Mouse (Mus musculus): Measurements from ENCODE around the gene Kcnj15. TPM values are rescaled to one million over a fixed set of nuclear protein-coding genes. Genes with fewer than 3 reads are reported as not detected.
A peak's percentile ranks its signal among the peaks of the same experiment; 100 is the strongest.

Kcnj15 gene
- polyA plus RNA-seq, 1 experiment from 2014 or later: 0.51 TPM

DNA sequence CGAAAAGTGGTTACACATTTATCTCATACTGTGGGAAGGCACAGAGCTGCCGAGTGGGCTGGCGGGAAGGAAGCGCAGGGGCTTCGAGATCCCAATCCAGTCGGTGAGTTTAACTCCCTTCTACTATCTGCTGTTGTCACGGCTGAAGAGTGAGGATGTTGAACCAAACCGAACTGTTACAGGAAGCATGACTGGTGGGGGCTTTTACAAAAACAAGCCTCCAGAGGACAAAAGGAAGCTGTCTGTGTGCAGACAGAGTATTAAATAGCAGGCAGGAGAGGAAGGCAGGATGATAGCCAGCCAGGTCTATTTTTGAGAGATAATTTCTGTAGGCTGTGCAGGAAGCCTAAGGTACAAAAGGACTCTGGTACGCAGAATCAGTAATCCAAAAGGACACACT lies 46.3 kb downstream of the Kcnj15 start:
- Histone ChIP-seq H3K27ac (no peak overlapping the region), H3K4me1 (no peaks in the 10 kb centered on the region), H3K36me3 (no peaks in the 10 kb centered on the region), H3K4me2 (replicated peaks) (no peak overlapping the region), H3K9ac (no peak overlapping the region), H3K9me3 (no peaks in the 10 kb centered on the region), H3K27me3 (no peaks in the 10 kb centered on the region), H3K4me3 (no peak overlapping the region)
- WGBS: 54% methylated on average over 9 of the region's 9 CpGs
- no peak for ATAC-seq (ENCODE audit: insufficient number of reproducible peaks, insufficient read depth, low FRiP score, low TSS enrichment)

DNA sequence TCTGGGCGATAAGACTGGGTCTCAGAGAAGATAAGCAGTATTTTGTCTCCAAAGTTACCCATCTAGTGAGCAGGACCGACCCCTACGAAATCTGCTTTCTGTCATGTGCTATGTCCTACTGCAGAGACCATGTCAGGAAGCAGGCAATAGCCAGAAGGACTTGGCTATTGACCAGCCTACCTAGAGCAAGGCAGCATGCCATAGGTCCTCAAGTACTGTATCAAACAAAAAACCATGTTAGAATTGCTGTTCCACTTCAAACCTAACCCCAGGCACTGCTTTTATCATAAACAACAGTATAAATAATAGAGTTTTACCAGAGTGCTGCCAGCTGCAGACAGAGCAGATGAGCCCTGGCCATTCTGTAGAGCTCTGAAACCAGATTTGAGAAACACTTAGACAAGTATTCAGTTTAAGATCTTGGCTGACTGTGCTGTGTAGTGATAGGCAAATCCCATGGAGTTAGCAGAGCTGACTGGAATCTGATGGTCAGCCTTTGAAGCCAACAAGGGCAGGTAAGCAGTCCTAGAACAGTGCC lies 50.5 kb downstream of the Kcnj15 start:
- no peaks in the 10 kb centered on the region for H3K27me3 ChIP-seq
- no peaks in the 10 kb centered on the region for H3K36me3 ChIP-seq
- no peak overlapping the region for H3K9ac ChIP-seq
- no peak overlapping the region for H3K27ac ChIP-seq
- no peak overlapping the region for H3K4me2 ChIP-seq (replicated peaks)
- no peaks in the 10 kb centered on the region for H3K9me3 ChIP-seq
- no peak overlapping the region for H3K4me3 ChIP-seq
- 90% methylated on average over 3 of the region's 3 CpGs for WGBS
- no peaks in the 10 kb centered on the region for H3K4me1 ChIP-seq
- ATAC-seq (ENCODE audit: insufficient number of reproducible peaks, insufficient read depth, low FRiP score, low TSS enrichment): no peak

DNA sequence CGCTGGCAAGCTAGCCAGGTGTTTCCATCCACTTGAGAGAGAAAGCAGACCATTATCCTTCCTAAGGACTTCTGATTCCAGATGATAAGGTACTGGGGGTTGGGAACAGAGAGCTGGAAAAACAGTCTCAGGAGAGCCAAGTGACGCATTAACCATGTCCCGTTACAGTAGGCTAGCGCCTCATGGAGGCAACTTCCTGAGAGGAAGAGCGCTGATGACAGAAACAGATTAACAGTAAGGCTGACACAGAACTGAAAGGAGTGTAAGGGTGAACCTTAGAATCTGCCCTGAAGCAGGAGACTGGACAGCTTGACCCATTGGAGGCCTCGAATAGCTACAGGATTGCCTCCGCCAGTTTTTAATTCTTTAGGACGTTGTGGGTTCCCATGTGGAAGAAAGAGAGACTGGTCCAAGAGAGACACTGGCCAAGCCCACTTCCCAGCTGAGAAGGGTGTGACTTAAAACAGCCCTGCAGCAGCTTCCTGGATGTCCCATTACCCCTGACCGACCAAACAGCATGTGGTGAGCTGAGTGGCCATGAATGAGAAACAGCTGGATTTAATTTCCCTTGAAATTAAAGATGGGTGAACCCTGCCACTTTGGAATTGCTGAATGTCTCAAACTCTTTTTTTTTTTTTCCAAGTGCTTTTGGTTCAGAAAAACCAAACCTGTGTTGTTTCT lies 64.7 kb downstream of the Kcnj15 start:
- Histone ChIP-seq H3K9me3 (no peaks in the 10 kb centered on the region), H3K27ac (no peak overlapping the region), H3K4me3 (no peak overlapping the region), H3K27me3 (no peaks in the 10 kb centered on the region), H3K4me1 (peaks cover 5% of the 10 kb centered on the region; the same call in 1 of the 2 replicates), H3K36me3 (no peaks in the 10 kb centered on the region), H3K4me2 (replicated peaks) (no peak overlapping the region), H3K9ac (no peak overlapping the region)
- WGBS: 31% methylated on average over 9 of the region's 9 CpGs
- ATAC-seq (ENCODE audit: insufficient number of reproducible peaks, insufficient read depth, low FRiP score, low TSS enrichment): no peak

DNA sequence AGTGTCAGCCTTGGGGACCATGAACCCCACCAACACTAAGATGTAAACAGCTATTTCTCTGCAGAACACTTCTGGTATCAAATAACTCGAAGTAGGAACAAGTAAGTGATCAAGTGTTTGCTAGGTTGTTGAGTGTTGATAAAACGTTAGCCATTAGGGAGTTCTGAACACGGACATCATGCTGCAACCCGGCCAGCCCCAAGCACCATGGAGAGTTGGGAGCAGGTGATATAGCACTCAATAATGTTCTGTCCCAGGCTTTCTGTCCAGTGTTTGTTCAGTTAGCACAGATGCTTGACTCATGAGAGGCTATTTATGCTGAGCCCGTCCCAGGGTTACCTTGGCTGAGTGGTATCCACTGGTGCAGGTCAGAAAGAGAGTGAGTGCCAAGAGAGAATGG lies 74.8 kb downstream of the Kcnj15 start:
- 89% methylated on average over 5 of the region's 5 CpGs for WGBS
- Histone ChIP-seq H3K27me3 (no peaks in the 10 kb centered on the region), H3K36me3 (no peaks in the 10 kb centered on the region), H3K4me2 (replicated peaks) (no peak overlapping the region), H3K4me3 (no peak overlapping the region), H3K4me1 (no peaks in the 10 kb centered on the region), H3K9ac (no peak overlapping the region), H3K27ac (no peak overlapping the region), H3K9me3 (no peaks in the 10 kb centered on the region)
- ATAC-seq (ENCODE audit: insufficient number of reproducible peaks, insufficient read depth, low FRiP score, low TSS enrichment): no peak

DNA sequence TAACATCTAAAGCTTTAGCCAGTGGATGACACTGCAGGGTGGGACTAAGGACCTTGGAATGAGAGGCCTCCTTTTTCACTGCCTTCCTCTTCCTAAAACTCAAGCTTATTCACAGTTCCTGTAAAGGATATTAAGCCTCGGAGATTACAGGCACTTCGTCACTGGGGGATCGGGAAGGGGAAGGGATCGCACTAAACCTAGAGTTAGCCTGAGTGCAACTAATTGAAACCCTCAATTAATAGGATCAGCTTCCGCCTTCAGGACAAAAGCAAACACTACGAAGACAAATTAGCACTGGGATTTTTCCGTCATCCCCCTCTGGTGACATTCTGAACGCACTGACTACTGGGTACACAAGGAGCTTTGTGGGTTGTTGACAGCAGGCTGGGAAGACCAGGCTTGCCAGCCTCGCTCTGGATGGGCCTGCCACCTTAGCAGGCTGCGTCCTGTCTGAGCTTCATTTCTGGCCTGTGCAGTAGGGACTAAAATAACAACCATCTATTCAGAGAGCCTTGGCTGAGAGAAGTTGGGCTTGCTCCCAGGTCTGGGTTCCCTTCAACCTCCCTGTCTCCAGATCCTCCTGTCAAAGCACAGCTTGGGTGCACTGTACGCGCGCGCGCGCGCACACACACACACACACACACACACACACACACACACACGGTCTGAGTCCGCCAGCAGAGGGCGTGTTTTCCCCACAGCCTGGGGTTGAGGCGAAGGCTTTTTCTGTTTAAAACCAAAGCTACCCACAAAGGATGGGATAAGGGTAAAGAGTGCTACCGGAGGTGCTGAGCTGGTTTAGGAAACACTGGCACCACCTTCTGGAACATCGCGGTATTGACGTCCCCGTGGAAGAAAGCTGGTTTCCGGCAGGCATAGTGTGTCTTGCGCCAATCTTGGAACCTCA lies 83.8 kb downstream of the Kcnj15 start:
- 0 out of 2 replicates have a peak, but pooled peaks cover 10% of the 10 kb centered on the region for H3K4me1 ChIP-seq
- H3K9ac ChIP-seq: no peak overlapping the region
- no peaks in the 10 kb centered on the region for H3K9me3 ChIP-seq
- WGBS: 22% methylated on average over 28 of the region's 28 CpGs
- no peaks in the 10 kb centered on the region for H3K36me3 ChIP-seq
- H3K4me2 ChIP-seq (replicated peaks): peak overlapping the region; percentile 14
- H3K4me3 ChIP-seq: no peak overlapping the region
- no peak overlapping the region for H3K27ac ChIP-seq
- peaks cover 6% of the 10 kb centered on the region; the same call in 1 of the 2 replicates for H3K27me3 ChIP-seq
- ATAC-seq (ENCODE audit: insufficient number of reproducible peaks, insufficient read depth, low FRiP score, low TSS enrichment): peak; percentile 86

DNA sequence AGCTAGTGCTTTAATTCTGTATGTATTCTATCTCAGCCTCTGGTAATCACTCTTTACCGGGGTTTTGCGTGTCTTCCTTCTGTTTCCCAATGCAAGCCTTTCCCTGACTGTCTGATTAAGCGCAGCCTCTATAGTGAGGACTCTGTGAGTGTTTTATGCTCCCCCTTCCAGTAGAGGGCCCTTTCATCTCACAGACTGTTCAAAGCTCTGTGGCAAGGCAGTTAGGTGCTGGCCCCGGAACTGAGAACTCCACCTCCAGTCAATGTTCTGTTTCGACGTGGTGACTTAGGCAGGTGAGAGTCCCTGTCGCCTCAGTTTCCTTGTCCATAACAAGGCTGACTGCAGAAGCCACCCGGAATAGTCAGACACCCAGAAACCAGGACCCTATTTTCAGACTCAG lies 84.7 kb downstream of the Kcnj15 start:
- Histone ChIP-seq H3K27me3 (peaks cover 6% of the 10 kb centered on the region; the same call in 1 of the 2 replicates), H3K4me2 (replicated peaks) (no peak overlapping the region), H3K9me3 (no peaks in the 10 kb centered on the region), H3K9ac (no peak overlapping the region), H3K4me1 (0 out of 2 replicates have a peak, but pooled peaks cover 15% of the 10 kb centered on the region), H3K27ac (no peak overlapping the region), H3K4me3 (no peak overlapping the region), H3K36me3 (no peaks in the 10 kb centered on the region)
- ATAC-seq (ENCODE audit: insufficient number of reproducible peaks, insufficient read depth, low FRiP score, low TSS enrichment): no peak
- 73% methylated on average over 8 of the region's 8 CpGs for WGBS

DNA sequence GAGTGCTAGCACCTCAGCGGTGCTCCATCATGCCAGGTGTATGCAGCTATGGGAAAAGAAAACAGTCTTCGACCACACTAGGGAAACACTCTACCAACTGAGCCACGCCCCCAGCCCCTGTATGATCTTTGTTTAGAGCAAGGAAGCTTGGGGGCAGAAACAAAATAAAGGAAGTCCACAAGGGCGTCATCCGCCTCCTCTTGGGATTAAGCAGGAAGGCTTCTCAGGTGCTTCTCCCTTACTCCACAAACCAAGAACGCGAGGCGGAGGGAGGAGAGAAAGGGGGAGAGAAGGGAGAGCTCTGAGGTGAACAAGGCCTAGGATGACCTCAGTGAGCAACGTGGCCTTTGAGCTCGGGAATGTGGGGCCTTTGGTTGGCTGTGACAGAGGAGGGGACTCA lies 87.6 kb downstream of the Kcnj15 start:
- no peak overlapping the region for H3K4me3 ChIP-seq
- 0 out of 2 replicates have a peak, but pooled peaks cover 18% of the 10 kb centered on the region for H3K4me1 ChIP-seq
- no peaks in the 10 kb centered on the region for H3K36me3 ChIP-seq
- H3K9ac ChIP-seq: no peak overlapping the region
- no peak for ATAC-seq (ENCODE audit: insufficient number of reproducible peaks, insufficient read depth, low FRiP score, low TSS enrichment)
- WGBS: 61% methylated on average over 10 of the region's 10 CpGs
- H3K4me2 ChIP-seq (replicated peaks): no peak overlapping the region
- no peaks in the 10 kb centered on the region for H3K9me3 ChIP-seq
- peaks cover 6% of the 10 kb centered on the region; the same call in 1 of the 2 replicates for H3K27me3 ChIP-seq
- H3K27ac ChIP-seq: no peak overlapping the region

DNA sequence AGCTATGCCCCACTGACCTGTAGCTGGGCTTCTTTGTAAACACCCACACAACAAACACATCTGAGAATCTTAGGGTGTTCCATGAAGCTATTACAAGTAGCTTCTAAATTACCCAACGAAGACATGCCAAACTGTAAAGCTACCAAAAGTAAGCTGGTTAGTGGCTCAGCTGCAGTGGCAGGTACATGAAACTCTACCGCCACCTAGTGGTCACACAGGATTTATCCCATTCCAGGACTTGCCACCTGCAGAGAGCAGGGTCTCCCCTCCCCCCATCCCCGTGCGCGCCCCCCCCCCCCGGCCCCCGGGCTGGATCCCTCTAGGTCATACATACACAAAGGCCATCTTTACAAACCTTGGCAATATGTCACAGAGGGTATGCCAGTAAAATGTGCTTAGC lies 88.5 kb downstream of the Kcnj15 start:
- ATAC-seq (ENCODE audit: insufficient number of reproducible peaks, insufficient read depth, low FRiP score, low TSS enrichment): no peak
- H3K4me2 ChIP-seq (replicated peaks): no peak overlapping the region

DNA sequence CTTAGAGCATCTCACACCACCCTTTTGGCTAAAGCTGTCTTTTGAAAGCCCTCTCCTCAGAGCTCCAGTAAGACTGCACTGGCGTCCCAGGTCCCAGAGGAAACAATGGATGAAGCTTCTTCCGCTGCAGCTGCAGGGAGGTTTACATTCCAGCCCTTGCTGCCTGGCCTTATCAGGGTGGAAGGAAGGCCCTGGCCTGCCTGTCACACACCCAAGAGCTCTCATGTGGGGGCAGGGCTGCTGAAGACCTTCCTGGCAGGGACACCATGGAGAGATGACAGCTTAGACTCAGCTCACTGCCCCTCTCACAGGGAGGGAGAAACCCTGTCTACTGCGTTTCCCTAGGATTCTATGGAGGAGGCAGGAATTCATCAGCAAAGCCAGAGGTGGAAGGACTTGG lies 89.8 kb downstream of the Kcnj15 start:
- WGBS: 10% methylated on average over 3 of the region's 3 CpGs
- Histone ChIP-seq H3K4me3 (no peak overlapping the region), H3K36me3 (no peaks in the 10 kb centered on the region), H3K27me3 (no peaks in the 10 kb centered on the region), H3K9ac (no peak overlapping the region), H3K9me3 (no peaks in the 10 kb centered on the region), H3K27ac (0 out of 2 replicates have a peak overlapping the region, but pooled peaks have one; percentile 7), H3K4me2 (replicated peaks) (no peak overlapping the region), H3K4me1 (peaks cover 11% of the 10 kb centered on the region; the same call in 1 of the 2 replicates)
- ATAC-seq (ENCODE audit: insufficient number of reproducible peaks, insufficient read depth, low FRiP score, low TSS enrichment): no peak

More for the DNA sequence above, 88.5 kb downstream of the Kcnj15 start:
- H3K27ac ChIP-seq: no peak overlapping the region
- WGBS: 6% methylated on average over 7 of the region's 7 CpGs
- H3K9me3 ChIP-seq: no peaks in the 10 kb centered on the region
- H3K36me3 ChIP-seq: no peaks in the 10 kb centered on the region
- H3K4me1 ChIP-seq: 0 out of 2 replicates have a peak, but pooled peaks cover 15% of the 10 kb centered on the region
- H3K9ac ChIP-seq: no peak overlapping the region
- no peak overlapping the region for H3K4me3 ChIP-seq
- no peaks in the 10 kb centered on the region for H3K27me3 ChIP-seq

DNA sequence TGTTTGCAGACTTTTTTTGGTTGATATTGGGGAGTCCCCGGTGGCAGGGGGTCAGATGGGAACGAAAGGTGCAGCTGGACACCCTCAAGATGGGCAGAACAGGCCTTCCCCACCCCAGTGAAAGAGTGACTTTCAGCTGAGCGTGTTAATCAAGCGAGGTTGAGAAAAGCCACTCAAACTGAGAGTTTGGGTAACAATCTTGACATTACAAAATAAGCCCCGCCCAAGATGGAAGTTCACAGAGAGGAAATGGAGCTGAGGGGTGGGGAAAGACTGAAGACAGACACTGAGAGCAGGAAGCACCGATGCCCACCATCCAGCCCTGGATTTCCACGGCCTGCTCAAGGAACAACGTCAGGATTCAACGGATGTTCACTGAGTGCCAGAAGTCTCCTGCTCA lies 91.2 kb downstream of the Kcnj15 start:
- Histone ChIP-seq H3K9ac (no peak overlapping the region), H3K4me2 (replicated peaks) (no peak overlapping the region), H3K27ac (no peak overlapping the region), H3K27me3 (no peaks in the 10 kb centered on the region), H3K4me1 (peaks cover 13% of the 10 kb centered on the region; the same call in 1 of the 2 replicates), H3K4me3 (no peak overlapping the region), H3K9me3 (no peaks in the 10 kb centered on the region), H3K36me3 (no peaks in the 10 kb centered on the region)
- ATAC-seq (ENCODE audit: insufficient number of reproducible peaks, insufficient read depth, low FRiP score, low TSS enrichment): no peak
- 85% methylated on average over 9 of the region's 9 CpGs for WGBS

DNA sequence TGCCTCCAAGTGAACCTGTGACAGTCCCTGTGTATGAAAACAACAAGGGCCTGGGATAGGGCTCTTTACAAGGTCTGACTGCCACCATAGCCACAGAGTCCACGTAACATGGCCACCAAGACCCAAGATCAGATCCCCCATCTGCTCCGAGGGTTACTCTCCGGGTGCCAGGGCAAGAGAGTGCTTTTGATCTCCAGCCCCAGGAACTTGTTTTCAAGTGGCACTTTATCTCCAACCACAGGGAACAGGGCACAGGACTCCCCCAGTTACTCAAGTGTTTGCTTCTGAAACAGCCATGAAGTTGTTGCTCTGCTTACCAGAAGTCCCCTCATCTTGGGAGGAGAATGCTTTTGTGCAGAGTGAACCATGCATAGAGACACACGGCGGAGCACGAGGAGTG lies 92.0 kb downstream of the Kcnj15 start:
- H3K27me3 ChIP-seq: no peaks in the 10 kb centered on the region

More for the DNA sequence above, 92.0 kb downstream of the Kcnj15 start:
- Histone ChIP-seq H3K4me2 (replicated peaks) (no peak overlapping the region), H3K36me3 (no peaks in the 10 kb centered on the region), H3K4me1 (peaks cover 13% of the 10 kb centered on the region; the same call in 1 of the 2 replicates), H3K9me3 (no peaks in the 10 kb centered on the region), H3K4me3 (no peak overlapping the region), H3K9ac (no peak overlapping the region), H3K27ac (no peak overlapping the region)
- 90% methylated on average over 6 of the region's 6 CpGs for WGBS
- ATAC-seq (ENCODE audit: insufficient number of reproducible peaks, insufficient read depth, low FRiP score, low TSS enrichment): no peak
